Mouse (Mus musculus): ENCODE measurements around the gene Serpinf2.

DNA sequence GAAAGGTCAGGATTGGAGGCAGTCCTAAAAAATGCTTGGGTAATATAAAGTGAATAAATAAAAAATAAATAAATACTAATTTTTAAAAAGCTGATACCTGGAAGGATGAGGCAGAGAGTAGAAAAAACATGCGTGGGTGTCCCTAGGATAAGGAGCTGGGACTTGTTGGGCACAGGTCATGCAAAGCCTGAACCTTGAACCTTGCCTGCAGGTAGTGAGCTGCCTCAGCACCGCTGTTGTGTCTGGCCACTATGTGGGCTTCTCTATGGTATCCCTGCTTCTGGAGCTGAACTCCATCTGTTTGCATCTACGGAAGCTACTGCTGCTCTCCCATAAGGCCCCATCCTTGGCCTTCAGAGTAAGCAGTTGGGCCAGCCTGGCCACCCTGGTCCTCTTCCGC, 29.9 kb upstream of the Serpinf2 start:
- TF ChIP-seq CTCF (IDR thresholded peaks at IDR 0.05; ENCODE audit: insufficient read depth, low read length) = no peak
- no peak for TF ChIP-seq POLR2A (IDR thresholded peaks at IDR 0.05; ENCODE audit: borderline replicate concordance, extremely low read depth, low read depth, low read length)
